Mouse (Mus musculus) kidney, adult 8-10 months (tissue): ENCODE measurements around the gene Pbx1.
A peak's percentile ranks its signal among the peaks of the same experiment; 100 is the strongest.

Source experiments
- DNase-seq, 2 experiments: peaks; one replicate each; pipeline ENCODE4 v3.0.0; 2022

The Pbx1 gene

GRCm38 (mm10) chr1:168425017-168425705 is 6.9 kb downstream of the Pbx1 start:
- no peak for DNase-seq

GRCm38 (mm10) chr1:168423389-168423930 is 8.6 kb downstream of the Pbx1 start:
- DNase-seq = no peak

- DNase-seq = no peak
These were observed 13.2 kb downstream of the Pbx1 start for GRCm38 (mm10) chr1:168418903-168419302.

GRCm38 (mm10) chr1:168417626-168418025 is 14.4 kb downstream of the Pbx1 start:
- no peak for DNase-seq

- no peak for DNase-seq
These were observed 15.2 kb downstream of the Pbx1 start for GRCm38 (mm10) chr1:168416729-168417437.

- DNase-seq = no peak
These were observed 21.5 kb downstream of the Pbx1 start for GRCm38 (mm10) chr1:168410611-168411010.

GRCm38 (mm10) chr1:168410054-168410453 is 22.0 kb downstream of the Pbx1 start:
- no peak for DNase-seq

- DNase-seq = no peak
These were observed 23.3 kb downstream of the Pbx1 start for GRCm38 (mm10) chr1:168408757-168409156.

GRCm38 (mm10) chr1:168407958-168408357 is 24.1 kb downstream of the Pbx1 start:
- DNase-seq = no peak

GRCm38 (mm10) chr1:168406291-168406675 is 25.8 kb downstream of the Pbx1 start:
- no peak for DNase-seq

- no peak for DNase-seq
These were observed 26.3 kb downstream of the Pbx1 start for GRCm38 (mm10) chr1:168405645-168406290.

- DNase-seq = no peak
These were observed 28.5 kb downstream of the Pbx1 start for GRCm38 (mm10) chr1:168403529-168403928.

- DNase-seq = peak in 1 of 2 experiments; percentile 49
These were observed 29.4 kb downstream of the Pbx1 start for GRCm38 (mm10) chr1:168402683-168403082.

- DNase-seq = no peak
These were observed 36.4 kb downstream of the Pbx1 start for GRCm38 (mm10) chr1:168395523-168396159.

GRCm38 (mm10) chr1:168394535-168394934 is 37.5 kb downstream of the Pbx1 start:
- DNase-seq = no peak

GRCm38 (mm10) chr1:168393456-168393855 is 38.6 kb downstream of the Pbx1 start:
- DNase-seq = no peak

- no peak for DNase-seq
These were observed 39.6 kb downstream of the Pbx1 start for GRCm38 (mm10) chr1:168392500-168392853.

- peak; percentile 53 to 70 for DNase-seq
These were observed 40.2 kb downstream of the Pbx1 start for GRCm38 (mm10) chr1:168391617-168392499.

GRCm38 (mm10) chr1:168390748-168391147 is 41.3 kb downstream of the Pbx1 start:
- DNase-seq = no peak

- DNase-seq = no peak
These were observed 45.9 kb downstream of the Pbx1 start for GRCm38 (mm10) chr1:168386159-168386558.

- no peak for DNase-seq
These were observed 47.5 kb downstream of the Pbx1 start for GRCm38 (mm10) chr1:168384594-168384955.
